Mouse (Mus musculus): ENCODE measurements around the gene Stk39. TPM values are rescaled to one million over a fixed set of nuclear protein-coding genes. Genes with fewer than 3 reads are reported as not detected.

Gene Stk39
- polyA plus RNA-seq, 1 experiment from 2014 or later, result 35.8 TPM

- no peak overlapping the region for H3K9ac ChIP-seq
- no peak for ATAC-seq (ENCODE audit: low read depth)
- H3K4me1 ChIP-seq (replicated peaks), result peaks cover 40% of the 10 kb centered on the region
- H3K4me3 ChIP-seq, result no peak overlapping the region
- H3K4me2 ChIP-seq, result no peak overlapping the region
- no peaks in the 10 kb centered on the region for H3K9me3 ChIP-seq
- 58% methylated on average over 5 of the region's 5 CpGs for WGBS
- H3K36me3 ChIP-seq, result no peaks in the 10 kb centered on the region
- no peak overlapping the region for H3K27ac ChIP-seq (replicated peaks)
- H3K27me3 ChIP-seq, result no peaks in the 10 kb centered on the region
These were observed 101.7 kb downstream of the Stk39 start for GRCm38 (mm10) chr2:68370326-68370725.

- Histone ChIP-seq H3K36me3 (no peaks in the 10 kb centered on the region), H3K4me2 (no peak overlapping the region), H3K27ac (replicated peaks) (no peak overlapping the region), H3K4me1 (replicated peaks) (peaks cover 50% of the 10 kb centered on the region), H3K9ac (no peak overlapping the region), H3K27me3 (no peaks in the 10 kb centered on the region), H3K4me3 (no peak overlapping the region), H3K9me3 (no peaks in the 10 kb centered on the region)
- WGBS, result 65% methylated on average over 6 of the region's 6 CpGs
- no peak for ATAC-seq (ENCODE audit: low read depth)
These were observed 103.0 kb downstream of the Stk39 start for GRCm38 (mm10) chr2:68369080-68369479.

- WGBS, result 43% methylated on average over 13 of the region's 13 CpGs
- ATAC-seq (ENCODE audit: low read depth), result 0 out of 2 replicates have a peak, but pooled peaks have one; percentile 37
- Histone ChIP-seq H3K27ac (replicated peaks) (no peak overlapping the region), H3K4me1 (replicated peaks) (peaks cover 60% of the 10 kb centered on the region), H3K4me3 (no peak overlapping the region), H3K9me3 (no peaks in the 10 kb centered on the region), H3K27me3 (no peaks in the 10 kb centered on the region), H3K9ac (no peak overlapping the region), H3K4me2 (no peak overlapping the region), H3K36me3 (no peaks in the 10 kb centered on the region)
These were observed 104.1 kb downstream of the Stk39 start for GRCm38 (mm10) chr2:68367944-68368343.

GRCm38 (mm10) chr2:68366897-68367193, 105.2 kb downstream of the Stk39 start:
- Histone ChIP-seq H3K4me2 (peak overlapping the region; percentile 52), H3K27me3 (no peaks in the 10 kb centered on the region), H3K9ac (no peak overlapping the region), H3K4me1 (replicated peaks) (peaks cover 71% of the 10 kb centered on the region), H3K9me3 (no peaks in the 10 kb centered on the region), H3K27ac (replicated peaks) (no peak overlapping the region), H3K36me3 (no peaks in the 10 kb centered on the region), H3K4me3 (no peak overlapping the region)
- ATAC-seq (ENCODE audit: low read depth), result no peak
- 5% methylated on average over 5 of the region's 5 CpGs for WGBS

GRCm38 (mm10) chr2:68366091-68366896, 105.8 kb downstream of the Stk39 start:
- H3K27ac ChIP-seq (replicated peaks), result no peak overlapping the region
- H3K4me1 ChIP-seq (replicated peaks), result peaks cover 77% of the 10 kb centered on the region
- peak overlapping the region; percentile 52 for H3K4me2 ChIP-seq
- H3K9me3 ChIP-seq, result no peaks in the 10 kb centered on the region
- H3K27me3 ChIP-seq, result no peaks in the 10 kb centered on the region
- no peak for ATAC-seq (ENCODE audit: low read depth)
- no peaks in the 10 kb centered on the region for H3K36me3 ChIP-seq
- peak overlapping the region; percentile 9 for H3K4me3 ChIP-seq
- 4% methylated on average over 18 of the region's 18 CpGs for WGBS
- peak overlapping the region; percentile 55 for H3K9ac ChIP-seq

- Histone ChIP-seq H3K27ac (replicated peaks) (no peak overlapping the region), H3K4me3 (no peak overlapping the region; the same call in 1 of the 2 replicates), H3K9ac (0 out of 2 replicates have a peak overlapping the region, but pooled peaks have one; percentile 55), H3K27me3 (no peaks in the 10 kb centered on the region), H3K36me3 (no peaks in the 10 kb centered on the region), H3K4me2 (peak overlapping the region; percentile 52), H3K4me1 (replicated peaks) (peaks cover 76% of the 10 kb centered on the region), H3K9me3 (no peaks in the 10 kb centered on the region)
- ATAC-seq (ENCODE audit: low read depth), result no peak
- WGBS, result 30% methylated on average over 7 of the region's 7 CpGs
These were observed 106.6 kb downstream of the Stk39 start for GRCm38 (mm10) chr2:68365504-68365903.

- no peaks in the 10 kb centered on the region for H3K9me3 ChIP-seq
- no peak overlapping the region for H3K9ac ChIP-seq
- no peaks in the 10 kb centered on the region for H3K36me3 ChIP-seq
- H3K4me1 ChIP-seq (replicated peaks), result peaks cover 69% of the 10 kb centered on the region
- no peaks in the 10 kb centered on the region for H3K27me3 ChIP-seq
- peak; percentile 33; the same call in 1 of the 2 replicates for ATAC-seq (ENCODE audit: low read depth)
- H3K4me2 ChIP-seq, result peak overlapping the region; percentile 24; the same call in 1 of the 2 replicates
- H3K4me3 ChIP-seq, result no peak overlapping the region
- WGBS, result 15% methylated on average over 12 of the region's 12 CpGs
- no peak overlapping the region for H3K27ac ChIP-seq (replicated peaks)
These were observed 107.7 kb downstream of the Stk39 start for GRCm38 (mm10) chr2:68364181-68364900.

- WGBS, result 74% methylated on average over 4 of the region's 4 CpGs
- H3K9me3 ChIP-seq, result no peaks in the 10 kb centered on the region
- no peak overlapping the region for H3K27ac ChIP-seq (replicated peaks)
- no peak for ATAC-seq (ENCODE audit: low read depth)
- H3K4me2 ChIP-seq, result no peak overlapping the region
- no peak overlapping the region for H3K9ac ChIP-seq
- H3K4me3 ChIP-seq, result no peak overlapping the region
- peaks cover 67% of the 10 kb centered on the region for H3K4me1 ChIP-seq (replicated peaks)
- no peaks in the 10 kb centered on the region for H3K27me3 ChIP-seq
- H3K36me3 ChIP-seq, result peaks cover 8% of the 10 kb centered on the region
These were observed 108.9 kb downstream of the Stk39 start for GRCm38 (mm10) chr2:68363159-68363558.

- no peak overlapping the region for H3K9ac ChIP-seq
- H3K36me3 ChIP-seq, result peaks cover 15% of the 10 kb centered on the region
- no peaks in the 10 kb centered on the region for H3K9me3 ChIP-seq
- no peaks in the 10 kb centered on the region for H3K27me3 ChIP-seq
- no peak overlapping the region for H3K27ac ChIP-seq (replicated peaks)
- H3K4me2 ChIP-seq, result no peak overlapping the region
- no peak overlapping the region for H3K4me3 ChIP-seq
- WGBS, result 23% methylated on average over 5 of the region's 5 CpGs
- H3K4me1 ChIP-seq (replicated peaks), result peaks cover 53% of the 10 kb centered on the region
- no peak for ATAC-seq (ENCODE audit: low read depth)
These were observed 110.4 kb downstream of the Stk39 start for GRCm38 (mm10) chr2:68361701-68362100.

- no peaks in the 10 kb centered on the region for H3K27me3 ChIP-seq
- no peak overlapping the region for H3K4me2 ChIP-seq
- no peaks in the 10 kb centered on the region for H3K9me3 ChIP-seq
- WGBS, result 11% methylated on average over 6 of the region's 6 CpGs
- no peak overlapping the region for H3K9ac ChIP-seq
- H3K27ac ChIP-seq (replicated peaks), result no peak overlapping the region
- H3K4me1 ChIP-seq (replicated peaks), result peaks cover 17% of the 10 kb centered on the region
- peak; percentile 42; the same call in 1 of the 2 replicates for ATAC-seq (ENCODE audit: low read depth)
- H3K4me3 ChIP-seq, result no peak overlapping the region
- H3K36me3 ChIP-seq, result peaks cover 10% of the 10 kb centered on the region; the same call in 1 of the 2 replicates
These were observed 121.4 kb downstream of the Stk39 start for GRCm38 (mm10) chr2:68350621-68351020.

- Histone ChIP-seq H3K4me1 (replicated peaks) (peaks cover 17% of the 10 kb centered on the region), H3K4me3 (no peak overlapping the region), H3K27me3 (no peaks in the 10 kb centered on the region), H3K4me2 (no peak overlapping the region; the same call in 1 of the 2 replicates), H3K36me3 (peaks cover 10% of the 10 kb centered on the region; the same call in 1 of the 2 replicates), H3K9ac (no peak overlapping the region), H3K9me3 (no peaks in the 10 kb centered on the region), H3K27ac (replicated peaks) (no peak overlapping the region)
- peak; percentile 42; the same call in 1 of the 2 replicates for ATAC-seq (ENCODE audit: low read depth)
- 57% methylated on average over 24 of the region's 24 CpGs for WGBS
These were observed 122.3 kb downstream of the Stk39 start for GRCm38 (mm10) chr2:68349593-68350383.
